Mouse (Mus musculus) hindbrain, embryonic 14.5 days (tissue): ENCODE results near the gene Cant1. TPM values are rescaled to one million over a fixed set of nuclear protein-coding genes. Genes with fewer than 3 reads are reported as not detected.
A peak's percentile ranks its signal among the peaks of the same experiment; 100 is the strongest.

Experiments used
- ATAC-seq: fragments of 200-750 bp; cut with Nextera tagmentation; 2 replicates; pipeline ENCODE4 v1.8.0; 2017; ENCODE audit warnings: moderate number of reproducible peaks, mild to moderate bottlenecking, moderate TSS enrichment, moderate library complexity; ENCODE audit not compliant: low FRiP score
- DNase-seq: peaks from one replicate; pipeline ENCODE4 v3.0.0-alpha.2; 2015; ENCODE audit warnings: low spot score
- H3K27ac ChIP-seq: fragments of 300-500 bp; sonication (generic); 2 replicates; pipeline ENCODE4 v1.5.1; 2014; ENCODE audit warnings: mild to moderate bottlenecking, moderate library complexity
- H3K27me3 ChIP-seq: fragments of 300-500 bp; sonication (generic); 2 replicates; pipeline ENCODE4 v1.6.1; 2014; ENCODE audit warnings: mild to moderate bottlenecking, low read length, mixed read lengths; ENCODE audit not compliant: control insufficient read depth, insufficient read depth
- H3K36me3 ChIP-seq: fragments of 300-500 bp; sonication (generic); replicated peaks from 2 replicates; pipeline ENCODE4 v1.6.1; 2014; ENCODE audit not compliant: control insufficient read depth, insufficient read depth
- H3K4me1 ChIP-seq: fragments of 300-500 bp; sonication (generic); replicated peaks from 2 replicates; pipeline ENCODE4 v1.6.1; 2014; ENCODE audit warnings: antibody characterized with exemption, low read length, mixed read lengths; ENCODE audit not compliant: control insufficient read depth, insufficient read depth
- H3K4me2 ChIP-seq: fragments of 300-500 bp; sonication (generic); replicated peaks from 2 replicates; pipeline ENCODE4 v1.6.1; 2014; ENCODE audit warnings: mild to moderate bottlenecking, moderate library complexity
- H3K4me3 ChIP-seq: fragments of 300-500 bp; sonication (generic); replicated peaks from 2 replicates; pipeline ENCODE4 v1.5.1; 2014; ENCODE audit warnings: mild to moderate bottlenecking, low read length
- H3K9ac ChIP-seq: fragments of 300-500 bp; sonication (generic); 2 replicates; pipeline ENCODE4 v1.6.1; 2014
- H3K9me3 ChIP-seq: fragments of 300-500 bp; sonication (generic); 2 replicates; pipeline ENCODE4 v1.6.1; 2016; ENCODE audit warnings: low read length; ENCODE audit not compliant: control insufficient read depth
- WGBS: fragments of 180-500 bp; shearing (Covaris S2); extraction: QIAGEN DNeasy Blood & Tissue Kit; methylation state at CpG from one replicate; pipeline ENCODE4 v1.1.7; 2014; 5-methylcytosine and 5-hydroxymethylcytosine counted together
- polyA plus RNA-seq: library from polyadenylated mRNA; unstranded; fragments of >200 nt; fragmentation: Nextera tagmentation; extraction: Ambion mirVana; gene quantifications from 2 replicates; pipeline ENCODE4 v1.2.1, GENCODE M21; 2014

Cant1 gene
- polyA plus RNA-seq, 1 experiment from 2014 or later, result 25.4 TPM

DNA sequence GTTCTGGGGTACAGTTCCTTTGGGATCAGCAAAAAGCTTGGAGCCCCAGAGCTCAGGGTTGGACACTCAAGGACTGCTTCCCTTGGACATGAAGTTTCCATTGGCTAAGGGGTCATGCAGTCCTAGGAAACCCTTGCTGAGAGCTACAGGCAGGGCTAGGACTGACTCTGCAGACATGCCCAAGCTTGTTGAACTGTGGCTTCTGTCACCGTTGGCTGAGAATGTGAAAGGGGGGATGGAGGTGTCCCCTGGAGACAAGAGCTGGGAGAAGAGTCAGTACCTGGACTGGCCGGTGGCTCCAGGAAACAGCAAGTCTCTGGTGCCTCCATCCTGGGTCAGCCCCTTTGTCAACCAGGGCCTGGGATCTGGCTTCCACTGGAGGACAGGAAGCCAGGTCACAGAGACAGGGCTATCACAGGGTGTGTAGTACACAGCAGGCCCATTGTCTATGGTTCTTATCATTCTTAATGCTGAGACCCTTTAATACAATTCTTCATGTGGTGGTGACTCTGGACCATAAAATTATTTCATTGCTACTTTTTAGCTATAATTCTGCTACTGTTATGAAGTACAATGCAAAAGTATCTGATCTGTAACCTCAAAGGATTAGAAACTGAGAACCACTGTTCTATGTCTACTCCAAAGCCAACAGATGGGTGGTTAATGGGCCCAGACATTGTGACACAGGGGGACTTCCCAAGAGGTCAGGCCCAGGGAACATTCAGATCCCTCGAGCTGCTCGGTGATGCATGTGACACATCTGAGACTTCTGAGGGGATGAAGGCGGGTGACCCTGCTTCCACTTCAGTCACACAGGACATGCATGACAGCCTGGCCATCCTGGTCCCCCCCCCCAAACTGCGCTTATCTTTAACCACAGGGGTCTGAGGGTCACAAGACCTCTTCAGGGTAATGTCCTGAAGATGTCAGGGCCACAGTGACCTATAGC, 14.7 kb downstream of the Cant1 start:
- DNase-seq, result no peak
- WGBS, result 69% methylated on average over 6 of the region's 6 CpGs
- Histone ChIP-seq H3K36me3 (peaks cover 38% of the 10 kb centered on the region), H3K4me3 (no peak overlapping the region), H3K9me3 (no peaks in the 10 kb centered on the region), H3K4me1 (no peaks in the 10 kb centered on the region), H3K27ac (no peak overlapping the region), H3K27me3 (no peaks in the 10 kb centered on the region), H3K9ac (no peak overlapping the region), H3K4me2 (no peak overlapping the region)
- ATAC-seq, result no peak

DNA sequence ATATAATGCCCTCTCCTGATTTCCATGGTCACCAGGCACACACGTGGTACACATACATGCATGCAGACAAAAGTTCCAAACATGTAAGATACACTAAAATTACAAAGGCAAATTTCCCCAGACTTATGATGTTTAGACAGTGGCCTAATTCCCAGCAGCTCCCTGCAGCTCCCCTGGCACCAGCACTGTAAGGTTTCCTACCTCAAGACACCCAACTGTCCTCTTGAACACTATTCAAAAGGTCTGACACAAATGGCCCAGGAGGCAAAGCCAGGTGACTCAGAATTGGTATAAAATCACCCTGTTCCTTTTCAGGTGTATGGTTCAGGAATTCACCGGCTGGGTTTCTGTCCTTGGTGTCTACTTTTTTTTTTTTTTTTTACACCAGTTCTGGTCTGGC, 15.7 kb downstream of the Cant1 start:
- Histone ChIP-seq H3K4me2 (no peak overlapping the region), H3K9me3 (no peaks in the 10 kb centered on the region), H3K27me3 (no peaks in the 10 kb centered on the region), H3K4me3 (no peak overlapping the region), H3K27ac (no peak overlapping the region), H3K36me3 (peaks cover 28% of the 10 kb centered on the region), H3K4me1 (no peaks in the 10 kb centered on the region), H3K9ac (no peak overlapping the region)
- ATAC-seq (no peak), DNase-seq (no peak)
- 89% methylated on average over 2 of the region's 2 CpGs for WGBS

DNA sequence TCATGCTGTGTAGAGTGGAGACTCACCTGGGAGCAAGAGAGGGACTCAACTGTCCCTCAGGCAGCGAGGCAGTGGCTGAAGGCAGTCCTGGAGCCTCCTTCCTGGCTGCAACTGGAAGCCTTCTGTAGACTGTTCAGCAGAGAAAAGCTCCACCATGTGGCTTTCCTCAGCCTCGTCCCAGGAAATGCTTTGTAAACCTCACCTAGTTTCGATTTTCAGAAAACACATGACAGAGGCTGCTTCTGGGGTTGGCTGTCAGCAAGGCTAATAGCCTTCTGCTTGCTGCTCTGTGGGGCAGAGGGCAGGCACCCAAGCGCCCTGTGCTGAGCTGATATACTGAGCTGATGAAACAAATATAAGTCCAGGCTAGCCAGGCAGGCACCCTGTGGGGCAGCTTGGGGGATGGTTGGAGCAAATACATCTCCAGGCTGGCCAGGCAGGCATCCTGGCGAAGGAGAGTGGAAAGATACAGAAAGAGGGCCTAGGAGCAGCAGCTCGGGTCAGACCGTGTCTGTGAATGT, 17.1 kb downstream of the Cant1 start, which contains the start of gene Lgals3bp:
Lgals3bp (minus strand) TSS at position 333 of the 521 bp plus-strand sequence.
- peak; percentile 38 for DNase-seq
- Histone ChIP-seq H3K27me3 (no peaks in the 10 kb centered on the region), H3K9ac (0 out of 2 replicates have a peak within 1 kb of the TSS, but pooled peaks have one; percentile 20), H3K9me3 (no peaks in the 10 kb centered on the region), H3K4me3 (no peak within 1 kb of the TSS), H3K27ac (no peak within 1 kb of the TSS; the same call in 1 of the 2 replicates), H3K4me1 (no peaks in the 10 kb centered on the region), H3K36me3 (peaks cover 14% of the 10 kb centered on the region), H3K4me2 (no peak within 1 kb of the TSS)
- WGBS, result 60% methylated on average over 7 of the region's 7 CpGs
- ATAC-seq, result no peak

DNA sequence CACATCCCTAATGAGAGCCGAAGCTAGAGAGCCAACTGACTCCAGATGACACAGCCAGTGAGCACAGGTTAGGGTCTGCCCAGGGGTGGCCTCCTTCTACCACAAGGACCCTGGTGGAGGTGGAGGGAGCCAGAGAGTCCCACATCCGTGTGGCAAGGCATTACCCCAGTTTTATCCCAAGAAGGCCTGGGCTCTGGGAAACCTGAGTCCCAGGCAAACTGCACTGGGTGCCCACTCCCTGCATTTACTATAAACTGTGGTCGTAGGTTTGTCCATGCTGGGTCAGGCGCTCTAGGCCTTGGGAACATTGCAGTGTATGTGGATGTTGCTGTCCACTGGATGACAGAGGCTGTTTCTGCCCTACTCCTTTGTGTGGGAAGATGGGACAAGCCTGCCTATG, 17.7 kb downstream of the Cant1 start:
- H3K27me3 ChIP-seq, result no peaks in the 10 kb centered on the region
- H3K4me3 ChIP-seq, result no peak overlapping the region
- H3K36me3 ChIP-seq, result peaks cover 8% of the 10 kb centered on the region; the same call in 1 of the 2 replicates
- no peak for DNase-seq
- no peak overlapping the region for H3K27ac ChIP-seq
- H3K9ac ChIP-seq, result no peak overlapping the region
- ATAC-seq, result no peak
- H3K9me3 ChIP-seq, result no peaks in the 10 kb centered on the region
- H3K4me1 ChIP-seq, result no peaks in the 10 kb centered on the region
- WGBS, result 85% methylated on average over 4 of the region's 4 CpGs
- H3K4me2 ChIP-seq, result no peak overlapping the region

DNA sequence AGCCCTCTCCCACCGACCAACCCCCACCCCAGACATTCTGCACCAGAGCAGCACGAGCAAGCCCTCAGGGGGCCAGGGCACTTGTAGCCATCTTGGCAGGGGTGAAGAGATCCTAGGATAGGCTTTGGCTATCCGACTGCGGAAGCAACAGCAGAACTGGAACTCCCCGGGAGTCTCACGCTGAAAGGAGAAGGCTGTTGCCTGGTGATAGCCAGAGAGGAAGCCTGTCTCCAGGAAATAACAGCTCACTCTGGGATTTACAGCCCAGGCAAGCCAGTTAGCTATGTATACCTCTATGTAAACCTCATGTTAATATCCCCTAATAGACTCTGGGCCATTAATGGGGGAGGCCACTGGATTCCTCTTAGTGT, 18.3 kb downstream of the Cant1 start:
- Histone ChIP-seq H3K9ac (no peak overlapping the region), H3K4me3 (no peak overlapping the region), H3K27ac (no peak overlapping the region), H3K4me2 (no peak overlapping the region), H3K36me3 (0 out of 2 replicates have a peak, but pooled peaks cover 2% of the 10 kb centered on the region), H3K27me3 (no peaks in the 10 kb centered on the region), H3K9me3 (no peaks in the 10 kb centered on the region), H3K4me1 (no peaks in the 10 kb centered on the region)
- ATAC-seq (no peak), DNase-seq (no peak)
- WGBS, result 42% methylated on average over 6 of the region's 6 CpGs

DNA sequence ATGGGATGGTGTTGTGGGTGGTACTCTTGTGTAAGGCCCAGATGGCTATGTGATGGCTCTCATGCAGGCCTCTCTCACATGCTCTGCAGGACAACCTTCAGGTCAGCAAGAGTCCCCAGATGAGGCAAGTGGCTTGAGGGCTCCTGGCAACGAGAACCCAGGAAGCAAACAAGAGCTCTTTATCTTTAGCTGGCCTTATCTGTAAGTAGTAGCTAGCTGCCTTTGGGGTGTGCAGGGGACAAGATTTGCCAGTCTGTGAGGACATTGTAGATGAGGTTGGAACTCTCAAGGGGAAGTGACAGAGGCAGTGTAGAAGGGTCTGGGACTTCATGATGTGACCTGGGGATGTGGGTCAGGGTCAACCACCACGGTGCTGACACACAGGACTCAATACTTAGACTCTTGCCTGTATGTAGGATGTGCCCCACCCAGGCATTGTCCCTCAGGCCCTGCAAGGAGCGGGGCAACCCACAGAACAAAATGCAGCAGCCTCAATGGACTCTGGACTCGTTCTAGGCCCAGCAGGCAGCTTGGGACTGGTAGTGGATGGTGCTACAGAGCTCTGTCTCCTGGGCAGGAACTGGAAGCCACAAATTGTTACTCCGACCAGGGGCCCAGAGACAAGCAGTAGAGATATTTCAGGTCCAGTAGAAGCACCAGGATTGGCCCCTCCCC, 18.9 kb downstream of the Cant1 start:
- Histone ChIP-seq H3K27ac (no peak overlapping the region), H3K4me2 (no peak overlapping the region), H3K36me3 (no peaks in the 10 kb centered on the region), H3K4me1 (no peaks in the 10 kb centered on the region), H3K27me3 (no peaks in the 10 kb centered on the region), H3K9me3 (no peaks in the 10 kb centered on the region), H3K4me3 (no peak overlapping the region), H3K9ac (no peak overlapping the region)
- 82% methylated on average over 5 of the region's 5 CpGs for WGBS
- ATAC-seq (no peak), DNase-seq (no peak)

DNA sequence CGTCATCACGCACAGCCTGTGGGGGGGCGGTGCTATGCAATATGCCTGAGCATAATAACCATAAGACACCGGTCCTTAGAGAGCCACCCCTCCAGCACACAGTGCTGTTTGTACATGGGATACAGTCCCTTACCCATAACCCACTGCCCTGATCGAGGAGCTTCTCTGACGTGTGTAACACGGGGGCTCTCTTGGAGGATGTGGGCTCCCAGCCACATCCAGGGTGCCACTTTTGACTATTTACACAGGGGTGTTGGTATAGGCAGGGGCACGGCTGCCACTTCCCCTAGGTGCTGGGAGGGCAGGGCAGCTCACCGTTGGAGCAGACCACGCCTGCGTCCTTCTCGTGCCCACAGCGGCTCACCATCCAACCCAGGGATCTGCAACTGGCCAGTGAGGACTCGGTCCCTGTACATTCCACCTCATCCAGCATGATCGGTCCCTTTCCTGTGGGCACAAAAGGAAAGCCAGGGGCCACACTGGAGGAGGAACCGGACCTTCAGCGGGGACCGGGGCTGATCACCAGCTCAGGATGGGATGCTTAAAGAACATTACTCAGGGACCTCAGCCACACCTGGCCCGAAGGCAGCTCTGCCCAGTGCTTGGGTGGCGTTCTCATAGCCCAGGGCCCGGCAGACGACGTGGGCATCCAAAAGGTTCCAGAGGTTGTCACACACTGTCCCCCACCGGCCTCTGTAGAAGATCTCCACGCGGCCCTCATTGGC, 20.9 kb downstream of the Cant1 start:
- Histone ChIP-seq H3K9ac (no peak overlapping the region), H3K4me1 (no peaks in the 10 kb centered on the region), H3K9me3 (no peaks in the 10 kb centered on the region), H3K27me3 (no peaks in the 10 kb centered on the region), H3K4me3 (no peak overlapping the region), H3K36me3 (no peaks in the 10 kb centered on the region), H3K4me2 (no peak overlapping the region), H3K27ac (no peak overlapping the region)
- WGBS, result 94% methylated on average over 26 of the region's 26 CpGs
- DNase-seq (no peak), ATAC-seq (no peak)

DNA sequence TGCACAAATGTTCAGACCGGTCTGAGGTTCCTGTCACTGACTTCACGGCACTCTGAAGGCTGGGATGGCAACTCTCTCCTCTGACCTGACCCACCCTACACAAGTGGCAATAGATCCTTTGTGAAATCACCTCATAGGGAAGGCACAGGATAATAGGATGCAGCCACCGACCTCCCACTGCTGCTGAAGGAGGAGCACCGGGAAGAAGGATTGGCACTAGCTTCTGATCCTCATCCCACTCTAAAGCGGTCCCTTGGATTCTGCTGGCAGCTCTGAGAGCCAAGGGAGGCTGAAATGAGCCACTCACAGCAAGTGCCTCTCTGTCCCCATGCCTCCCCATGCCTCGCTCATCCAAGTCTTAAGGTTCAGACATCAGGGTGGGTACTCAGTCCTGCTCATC, 24.3 kb downstream of the Cant1 start:
- no peak overlapping the region for H3K27ac ChIP-seq

DNA sequence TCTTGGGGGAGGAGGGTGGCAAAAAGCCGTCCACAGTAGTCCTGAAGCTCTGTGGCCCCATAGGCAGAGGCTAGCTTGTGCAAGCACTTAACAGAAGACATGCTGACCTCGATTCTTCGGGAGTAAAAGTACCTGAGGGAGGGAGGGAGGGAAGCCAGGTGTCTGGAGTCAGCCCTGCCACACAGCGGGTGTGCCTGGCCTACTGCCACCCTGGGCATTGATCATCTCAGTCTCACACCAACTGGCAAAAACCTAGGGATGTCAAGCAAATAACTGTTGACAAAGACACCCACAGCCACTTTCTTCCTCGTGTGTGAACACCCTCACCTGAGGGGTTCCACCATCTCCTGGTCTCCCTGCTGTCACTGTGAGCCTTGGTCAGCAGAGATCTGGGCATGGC, 24.9 kb downstream of the Cant1 start:
- Histone ChIP-seq H3K27me3 (no peaks in the 10 kb centered on the region), H3K27ac (no peak overlapping the region), H3K36me3 (no peaks in the 10 kb centered on the region), H3K4me1 (no peaks in the 10 kb centered on the region), H3K9ac (no peak overlapping the region), H3K4me2 (no peak overlapping the region), H3K4me3 (no peak overlapping the region), H3K9me3 (no peaks in the 10 kb centered on the region)
- ATAC-seq (no peak), DNase-seq (no peak)
- WGBS, result 78% methylated on average over 5 of the region's 5 CpGs

More for the DNA sequence above, 24.3 kb downstream of the Cant1 start:
- H3K9me3 ChIP-seq, result no peaks in the 10 kb centered on the region
- DNase-seq, result no peak
- no peaks in the 10 kb centered on the region for H3K4me1 ChIP-seq
- no peak overlapping the region for H3K4me3 ChIP-seq
- no peak overlapping the region for H3K4me2 ChIP-seq
- no peak overlapping the region for H3K9ac ChIP-seq
- no peaks in the 10 kb centered on the region for H3K36me3 ChIP-seq
- WGBS, result 51% methylated on average over 6 of the region's 6 CpGs
- no peak for ATAC-seq
- no peaks in the 10 kb centered on the region for H3K27me3 ChIP-seq
